Mouse (Mus musculus): ENCODE measurements around the gene Crip1. TPM values are rescaled to one million over a fixed set of nuclear protein-coding genes. Genes with fewer than 3 reads are reported as not detected.
A peak's percentile ranks its signal among the peaks of the same experiment; 100 is the strongest.

The Crip1 gene
- total and polyA plus RNA-seq, 3 experiments, result 282 to 438 TPM; not detected in 1

- no peak for TF ChIP-seq TCF12 (IDR thresholded peaks at IDR 0.05; ENCODE audit: low read depth, low read length)
- peaks cover 17 to 43% of the 10 kb centered on the region in 2 experiments for H3K4me1 ChIP-seq (ENCODE audit: control insufficient read depth in 1 of 2, insufficient read depth in 2 of 2, low read length in 2 of 2)
- no peak for DNase-seq (ENCODE audit: low read depth, low spot score)
- H3K27ac ChIP-seq (ENCODE audit: control insufficient read depth, low read depth, low read length), result peak overlapping the region; percentile 6
- H3K9ac ChIP-seq (ENCODE audit: control insufficient read depth, low read depth, low read length, poor library complexity, severe bottlenecking), result peak overlapping the region; percentile 79
- peaks cover 0 to 21% of the 10 kb centered on the region in 2 experiments; a peak in 2 of 4 replicates for H3K36me3 ChIP-seq (ENCODE audit: control insufficient read depth in 1 of 2, insufficient read depth in 2 of 2, low read length in 2 of 2)
- peaks cover 10% of the 10 kb centered on the region for H3K79me2 ChIP-seq (ENCODE audit: control insufficient read depth, insufficient read depth, low read length, poor library complexity)
- no peaks in the 10 kb centered on the region for H3K27me3 ChIP-seq (ENCODE audit: control insufficient read depth in 1 of 2, insufficient read depth in 2 of 2, low read length in 2 of 2)
- peak overlapping the region; percentile 78 to 80; a peak in 2 of 4 replicates for H3K4me3 ChIP-seq (ENCODE audit: control insufficient read depth in 1 of 2, insufficient read depth in 1 of 2, low read depth in 2 of 2, low read length in 2 of 2)
- no peaks in the 10 kb centered on the region for H3K9me3 ChIP-seq (replicated peaks; ENCODE audit: insufficient read depth, low read length)
Measured at GRCm38 (mm10) chr12:113152991-113153525, 6.9 kb downstream of the Crip1 start.

- Histone ChIP-seq H3K4me3 (ENCODE audit: control insufficient read depth in 1 of 2, insufficient read depth in 1 of 2, low read depth in 2 of 2, low read length in 2 of 2) (no peak overlapping the region), H3K9ac (ENCODE audit: control insufficient read depth, low read depth, low read length, poor library complexity, severe bottlenecking) (no peak overlapping the region), H3K4me1 (ENCODE audit: control insufficient read depth in 1 of 2, insufficient read depth in 2 of 2, low read length in 2 of 2) (peaks cover 12 to 34% of the 10 kb centered on the region in 2 experiments), H3K27ac (ENCODE audit: control insufficient read depth, low read depth, low read length) (no peak overlapping the region), H3K27me3 (ENCODE audit: control insufficient read depth in 1 of 2, insufficient read depth in 2 of 2, low read length in 2 of 2) (no peaks in the 10 kb centered on the region), H3K36me3 (ENCODE audit: control insufficient read depth in 1 of 2, insufficient read depth in 2 of 2, low read length in 2 of 2) (peaks cover 0 to 14% of the 10 kb centered on the region in 2 experiments; a peak in 2 of 4 replicates), H3K79me2 (ENCODE audit: control insufficient read depth, insufficient read depth, low read length, poor library complexity) (peaks cover 10% of the 10 kb centered on the region), H3K9me3 (replicated peaks; ENCODE audit: insufficient read depth, low read length) (no peaks in the 10 kb centered on the region)
- DNase-seq (ENCODE audit: low read depth, low spot score), result no peak
- no peak for TF ChIP-seq USF2 (IDR thresholded peaks at IDR 0.05; ENCODE audit: borderline replicate concordance in 1 of 2, insufficient read depth in 1 of 2, low read depth in 1 of 2, low read length in 2 of 2)
- no peak for TF ChIP-seq GABPA (IDR thresholded peaks at IDR 0.05; ENCODE audit: low read depth, low read length)
- no peak for TF ChIP-seq EP300 (IDR thresholded peaks at IDR 0.05; ENCODE audit: low read depth in 1 of 2, low read length in 2 of 2)
- no peak for TF ChIP-seq RCOR1 (IDR thresholded peaks at IDR 0.05; ENCODE audit: low read depth, low read length)
- TF ChIP-seq CTCF (IDR thresholded peaks at IDR 0.05 in 2 of 3, conservative IDR thresholded peaks at IDR 0.05 in 1 of 3; ENCODE audit: control insufficient read depth in 1 of 3, insufficient read depth in 1 of 3, low read depth in 2 of 3, low read length in 3 of 3, poor library complexity in 1 of 3, severe bottlenecking in 1 of 3), result no peak
- TF ChIP-seq MAFK (IDR thresholded peaks at IDR 0.05; ENCODE audit: borderline replicate concordance, low read depth, low read length), result no peak
Measured at GRCm38 (mm10) chr12:113153971-113154370, 7.9 kb downstream of the Crip1 start.

- peaks cover 9 to 29% of the 10 kb centered on the region in 2 experiments for H3K4me1 ChIP-seq (ENCODE audit: control insufficient read depth in 1 of 2, insufficient read depth in 2 of 2, low read length in 2 of 2)
Measured at GRCm38 (mm10) chr12:113154747-113155075, 8.6 kb downstream of the Crip1 start.

More at GRCm38 (mm10) chr12:113154747-113155075, 8.6 kb downstream of the Crip1 start:
- Histone ChIP-seq H3K4me3 (ENCODE audit: control insufficient read depth in 1 of 2, insufficient read depth in 1 of 2, low read depth in 2 of 2, low read length in 2 of 2) (peak overlapping the region; percentile 68 to 71), H3K36me3 (ENCODE audit: control insufficient read depth in 1 of 2, insufficient read depth in 2 of 2, low read length in 2 of 2) (peaks cover 0 to 14% of the 10 kb centered on the region in 2 experiments; a peak in 2 of 4 replicates), H3K79me2 (ENCODE audit: control insufficient read depth, insufficient read depth, low read length, poor library complexity) (peaks cover 10% of the 10 kb centered on the region), H3K9ac (ENCODE audit: control insufficient read depth, low read depth, low read length, poor library complexity, severe bottlenecking) (peak overlapping the region; percentile 74), H3K27me3 (ENCODE audit: control insufficient read depth in 1 of 2, insufficient read depth in 2 of 2, low read length in 2 of 2) (no peaks in the 10 kb centered on the region), H3K9me3 (replicated peaks; ENCODE audit: insufficient read depth, low read length) (no peaks in the 10 kb centered on the region), H3K27ac (ENCODE audit: control insufficient read depth, low read depth, low read length) (peak overlapping the region; percentile 62)
- TF ChIP-seq TBP (IDR thresholded peaks at IDR 0.05; ENCODE audit: low read depth, low read length) (0 out of 2 replicates have a peak, but pooled peaks have one; percentile 35), MYC (IDR thresholded peaks at IDR 0.05; ENCODE audit: low read depth, low read length) (no peak)
- DNase-seq (ENCODE audit: low read depth, low spot score), result peak; percentile 62
